Mouse (Mus musculus) bone marrow macrophage, adult 2 months (primary cell): Measurements from ENCODE around the gene Cdc26.

ENCODE experiments used
- CTCF ChIP-seq: IDR thresholded peaks from 2 replicates; pipeline ENCODE4 v1.5.1; 2012; ENCODE audit warnings: low read depth, mild to moderate bottlenecking, low read length, moderate library complexity
- POLR2A ChIP-seq: IDR thresholded peaks from 2 replicates; pipeline ENCODE4 v1.6.1; 2012; ENCODE audit warnings: mild to moderate bottlenecking, low read depth, low read length, borderline replicate concordance

DNA sequence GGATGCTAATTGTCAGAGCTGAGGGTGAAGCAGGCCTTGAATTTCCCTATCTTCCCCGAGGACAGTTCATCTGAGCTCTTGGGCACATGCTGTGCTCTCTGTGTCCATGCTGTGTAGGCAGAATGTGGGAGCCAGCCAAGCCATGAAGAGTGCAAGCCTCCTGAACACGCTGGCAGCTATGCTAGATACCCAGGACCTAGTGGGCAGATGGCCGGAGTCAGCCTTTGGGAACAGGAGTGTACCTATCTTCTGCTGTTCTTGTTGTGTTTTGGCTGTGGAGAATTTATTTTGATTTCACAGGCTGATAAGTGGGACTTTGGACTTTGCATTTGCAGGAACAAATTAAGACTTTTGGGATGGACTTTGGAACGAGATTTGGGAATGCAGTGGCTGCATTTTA is 32.1 kb upstream of the Cdc26 start:
- TF ChIP-seq POLR2A (no peak), CTCF (no peak)
